Mouse (Mus musculus): ENCODE data around the gene Trrap. TPM values are rescaled to one million over a fixed set of nuclear protein-coding genes. Genes with fewer than 3 reads are reported as not detected.

Gene Trrap
- polyA plus RNA-seq, 1 experiment from 2014 or later = 69.1 TPM

GRCm38 (mm10) chr5:144851820-144852219 lies 84.3 kb downstream of the Trrap start:
- Histone ChIP-seq H3K9ac (no peak overlapping the region), H3K4me3 (no peak overlapping the region), H3K36me3 (peaks cover 92% of the 10 kb centered on the region), H3K4me1 (replicated peaks) (no peaks in the 10 kb centered on the region), H3K4me2 (no peak overlapping the region), H3K27me3 (no peaks in the 10 kb centered on the region), H3K9me3 (no peaks in the 10 kb centered on the region), H3K27ac (replicated peaks) (no peak overlapping the region)
- 97% methylated on average over 3 of the region's 3 CpGs for WGBS
- no peak for ATAC-seq (ENCODE audit: low FRiP score, low read depth)

- ATAC-seq (ENCODE audit: low FRiP score, low read depth) = no peak
- Histone ChIP-seq H3K9ac (no peak overlapping the region), H3K4me1 (replicated peaks) (no peaks in the 10 kb centered on the region), H3K4me3 (no peak overlapping the region), H3K36me3 (peaks cover 90% of the 10 kb centered on the region), H3K27me3 (no peaks in the 10 kb centered on the region), H3K27ac (replicated peaks) (no peak overlapping the region), H3K9me3 (no peaks in the 10 kb centered on the region), H3K4me2 (no peak overlapping the region)
- WGBS = 88% methylated on average over 5 of the region's 5 CpGs
Observed at GRCm38 (mm10) chr5:144853931-144854330, 86.4 kb downstream of the Trrap start.

GRCm38 (mm10) chr5:144855936-144856335 lies 88.4 kb downstream of the Trrap start:
- peaks cover 88% of the 10 kb centered on the region for H3K36me3 ChIP-seq
- no peaks in the 10 kb centered on the region for H3K27me3 ChIP-seq
- no peak for ATAC-seq (ENCODE audit: low FRiP score, low read depth)
- 63% methylated on average over 6 of the region's 6 CpGs for WGBS
- H3K9me3 ChIP-seq = no peaks in the 10 kb centered on the region
- H3K9ac ChIP-seq = no peak overlapping the region
- no peaks in the 10 kb centered on the region for H3K4me1 ChIP-seq (replicated peaks)
- H3K27ac ChIP-seq (replicated peaks) = no peak overlapping the region
- H3K4me3 ChIP-seq = no peak overlapping the region
- H3K4me2 ChIP-seq = no peak overlapping the region

GRCm38 (mm10) chr5:144858527-144858926 lies 91.0 kb downstream of the Trrap start:
- H3K4me1 ChIP-seq (replicated peaks) = no peaks in the 10 kb centered on the region
- H3K9ac ChIP-seq = no peak overlapping the region
- no peaks in the 10 kb centered on the region for H3K27me3 ChIP-seq
- no peak overlapping the region for H3K27ac ChIP-seq (replicated peaks)
- no peaks in the 10 kb centered on the region for H3K9me3 ChIP-seq
- H3K4me3 ChIP-seq = no peak overlapping the region
- H3K36me3 ChIP-seq = peaks cover 68% of the 10 kb centered on the region
- no peak overlapping the region for H3K4me2 ChIP-seq
- WGBS = 95% methylated on average over 15 of the region's 15 CpGs
- ATAC-seq (ENCODE audit: low FRiP score, low read depth) = no peak

- H3K4me2 ChIP-seq = no peak overlapping the region
- no peaks in the 10 kb centered on the region for H3K27me3 ChIP-seq
- peaks cover 61% of the 10 kb centered on the region for H3K36me3 ChIP-seq
- no peak overlapping the region for H3K27ac ChIP-seq (replicated peaks)
- ATAC-seq (ENCODE audit: low FRiP score, low read depth) = no peak
- no peaks in the 10 kb centered on the region for H3K9me3 ChIP-seq
- no peaks in the 10 kb centered on the region for H3K4me1 ChIP-seq (replicated peaks)
- WGBS = 96% methylated on average over 9 of the region's 9 CpGs
- no peak overlapping the region for H3K9ac ChIP-seq
- no peak overlapping the region for H3K4me3 ChIP-seq
Observed at GRCm38 (mm10) chr5:144859284-144859683, 91.8 kb downstream of the Trrap start.

- Histone ChIP-seq H3K27me3 (no peaks in the 10 kb centered on the region), H3K27ac (replicated peaks) (no peak overlapping the region), H3K9me3 (no peaks in the 10 kb centered on the region), H3K4me2 (no peak overlapping the region), H3K4me1 (replicated peaks) (no peaks in the 10 kb centered on the region), H3K9ac (no peak overlapping the region), H3K36me3 (peaks cover 48% of the 10 kb centered on the region), H3K4me3 (no peak overlapping the region)
- no peak for ATAC-seq (ENCODE audit: low FRiP score, low read depth)
- 96% methylated on average over 8 of the region's 8 CpGs for WGBS
Observed at GRCm38 (mm10) chr5:144860913-144861312, 93.4 kb downstream of the Trrap start.

- no peak for ATAC-seq (ENCODE audit: low FRiP score, low read depth)
- H3K36me3 ChIP-seq = no peaks in the 10 kb centered on the region
- no peak overlapping the region for H3K27ac ChIP-seq (replicated peaks)
- H3K27me3 ChIP-seq = no peaks in the 10 kb centered on the region
- H3K4me2 ChIP-seq = no peak overlapping the region
- no peak overlapping the region for H3K9ac ChIP-seq
- no peaks in the 10 kb centered on the region for H3K4me1 ChIP-seq (replicated peaks)
- 77% methylated on average over 8 of the region's 8 CpGs for WGBS
- no peaks in the 10 kb centered on the region for H3K9me3 ChIP-seq
- no peak overlapping the region for H3K4me3 ChIP-seq
Observed at GRCm38 (mm10) chr5:144866923-144867322, 99.4 kb downstream of the Trrap start.

GRCm38 (mm10) chr5:144869466-144869865 lies 101.9 kb downstream of the Trrap start:
- Histone ChIP-seq H3K27me3 (no peaks in the 10 kb centered on the region), H3K4me2 (no peak overlapping the region), H3K36me3 (no peaks in the 10 kb centered on the region), H3K9ac (no peak overlapping the region), H3K27ac (replicated peaks) (no peak overlapping the region), H3K4me1 (replicated peaks) (no peaks in the 10 kb centered on the region), H3K9me3 (no peaks in the 10 kb centered on the region), H3K4me3 (no peak overlapping the region)
- WGBS = 57% methylated on average over 7 of the region's 7 CpGs
- no peak for ATAC-seq (ENCODE audit: low FRiP score, low read depth)

- Histone ChIP-seq H3K4me3 (no peak overlapping the region), H3K27me3 (no peaks in the 10 kb centered on the region), H3K4me1 (replicated peaks) (no peaks in the 10 kb centered on the region), H3K27ac (replicated peaks) (0 out of 2 replicates have a peak overlapping the region, but pooled peaks have one; percentile 10), H3K4me2 (no peak overlapping the region), H3K9ac (no peak overlapping the region), H3K36me3 (no peaks in the 10 kb centered on the region), H3K9me3 (no peaks in the 10 kb centered on the region)
- 88% methylated on average over 7 of the region's 7 CpGs for WGBS
- ATAC-seq (ENCODE audit: low FRiP score, low read depth) = no peak
Observed at GRCm38 (mm10) chr5:144870782-144871181, 103.2 kb downstream of the Trrap start.

GRCm38 (mm10) chr5:144871775-144872174 lies 104.2 kb downstream of the Trrap start:
- Histone ChIP-seq H3K9me3 (no peaks in the 10 kb centered on the region), H3K4me3 (no peak overlapping the region), H3K36me3 (peaks cover 2% of the 10 kb centered on the region), H3K9ac (no peak overlapping the region), H3K27ac (replicated peaks) (no peak overlapping the region), H3K4me1 (replicated peaks) (no peaks in the 10 kb centered on the region), H3K27me3 (no peaks in the 10 kb centered on the region), H3K4me2 (no peak overlapping the region)
- WGBS = 97% methylated on average over 1 of the region's 1 CpGs
- ATAC-seq (ENCODE audit: low FRiP score, low read depth) = no peak

GRCm38 (mm10) chr5:144872326-144872725 lies 104.8 kb downstream of the Trrap start:
- H3K36me3 ChIP-seq = peaks cover 5% of the 10 kb centered on the region
- H3K9me3 ChIP-seq = no peaks in the 10 kb centered on the region
- no peak overlapping the region for H3K27ac ChIP-seq (replicated peaks)
- H3K4me3 ChIP-seq = no peak overlapping the region
- H3K9ac ChIP-seq = no peak overlapping the region
- H3K4me2 ChIP-seq = no peak overlapping the region
- no peaks in the 10 kb centered on the region for H3K4me1 ChIP-seq (replicated peaks)
- 76% methylated on average over 5 of the region's 5 CpGs for WGBS
- no peaks in the 10 kb centered on the region for H3K27me3 ChIP-seq
- ATAC-seq (ENCODE audit: low FRiP score, low read depth) = no peak

- Histone ChIP-seq H3K4me2 (no peak overlapping the region), H3K36me3 (peaks cover 5% of the 10 kb centered on the region), H3K9me3 (no peaks in the 10 kb centered on the region), H3K9ac (no peak overlapping the region), H3K4me3 (no peak overlapping the region), H3K27me3 (no peaks in the 10 kb centered on the region), H3K27ac (replicated peaks) (no peak overlapping the region), H3K4me1 (replicated peaks) (no peaks in the 10 kb centered on the region)
- no peak for ATAC-seq (ENCODE audit: low FRiP score, low read depth)
- 80% methylated on average over 3 of the region's 3 CpGs for WGBS
Observed at GRCm38 (mm10) chr5:144872867-144873266, 105.3 kb downstream of the Trrap start.

- Histone ChIP-seq H3K27ac (replicated peaks) (no peak overlapping the region), H3K4me2 (no peak overlapping the region), H3K9ac (no peak overlapping the region), H3K36me3 (peaks cover 19% of the 10 kb centered on the region), H3K4me3 (no peak overlapping the region), H3K27me3 (no peaks in the 10 kb centered on the region), H3K4me1 (replicated peaks) (no peaks in the 10 kb centered on the region), H3K9me3 (no peaks in the 10 kb centered on the region)
- 93% methylated on average over 6 of the region's 6 CpGs for WGBS
- ATAC-seq (ENCODE audit: low FRiP score, low read depth) = peak; percentile 52
Observed at GRCm38 (mm10) chr5:144875227-144875626, 107.7 kb downstream of the Trrap start.
